33 mouse cellular contexts compared by ENCODE assay signal in genomic region chr4:136598268-136598876, GRCm38 (mm10). TPM values are rescaled to one million over a fixed set of nuclear protein-coding genes. Genes with fewer than 3 reads are reported as not detected.
A peak's percentile ranks its signal among the peaks of the same experiment; 100 is the strongest.
DNase-seq lines count a peak whose midpoint lies in the region; ATAC-seq and TF ChIP-seq lines count a peak whose summit lies in the region.
"Had no signal": no experiment of that assay in that cellular context is flagged by ENCODE, and none has a peak within 500 bp of the region (broad histone marks: within the 10 kb centered on the region; RNA-seq: fewer than 3 reads in every experiment).

No protein-coding gene starts in this region.

- intact Hi-C loops in gastrocnemius, postnatal 14 days (cut with DNase I; ENCODE audit: low total_unique reads) = no loop called here

- DNase-seq in 416B (ENCODE audit: low read depth) = peak; percentile 59
- peak; percentile 47 for DNase-seq in MEL (ENCODE audit: low read depth, low spot score)
- DNase-seq in layer of hippocampus, adult 18-20 months (ENCODE audit: low spot score in 2 of 2) = no peak
- no peak for DNase-seq in forebrain, postnatal 0 days
- no peak for DNase-seq in gastrocnemius, postnatal 14 days
- DNase-seq: cerebellum, adult 11 months; cerebellum, postnatal 14 days; gastrocnemius, adult 2 months; heart, adult 2 months; heart, postnatal 36 days; kidney, postnatal 4 days; liver, embryonic 13.5 days; lung, embryonic 14.5 days; lung, postnatal 36 days; right cerebral cortex, postnatal 25 days; thymus, adult 2 months had no signal

- TF ChIP-seq POLR2A in MEL (IDR thresholded peaks at IDR 0.05; ENCODE audit: control insufficient read depth in 1 of 2, insufficient read depth in 1 of 2, low read depth in 1 of 2, low read length in 2 of 2, poor library complexity in 1 of 2) = no peak
- TF ChIP-seq POLR2A in embryonic fibroblast, embryonic 13.5 days (IDR thresholded peaks at IDR 0.05; ENCODE audit: low read depth, low read length) = no peak

- TF ChIP-seq EP300 in MEL (IDR thresholded peaks at IDR 0.05; ENCODE audit: low read depth in 1 of 2, low read length in 2 of 2) = no peak

- H3K27me3 ChIP-seq in hindbrain, embryonic 15.5 days = no peaks in the 10 kb centered on the region
- H3K27me3 ChIP-seq in hindbrain, embryonic 16.5 days (replicated peaks; ENCODE audit: control insufficient read depth, insufficient read depth, low read length) = no peaks in the 10 kb centered on the region
- no peaks in the 10 kb centered on the region for H3K27me3 ChIP-seq in MEL (ENCODE audit: control insufficient read depth in 1 of 2, insufficient read depth in 2 of 2, low read length in 2 of 2)
- H3K27me3 ChIP-seq in forebrain, postnatal 0 days (ENCODE audit: insufficient read depth, low read length) = no peaks in the 10 kb centered on the region
- H3K27me3 ChIP-seq: kidney, embryonic 15.5 days; limb, embryonic 13.5 days; liver, embryonic 13.5 days had no signal

- 0 out of 2 replicates have a peak overlapping the region, but pooled peaks have one; percentile 3 for H3K4me2 ChIP-seq in hindbrain, embryonic 15.5 days
- H3K4me2 ChIP-seq in hindbrain, embryonic 16.5 days (ENCODE audit: low read length) = no peak overlapping the region
- no peak overlapping the region for H3K4me2 ChIP-seq in forebrain, postnatal 0 days (ENCODE audit: low read depth)
- H3K4me2 ChIP-seq: kidney, embryonic 15.5 days; limb, embryonic 13.5 days; liver, embryonic 13.5 days; lung, embryonic 14.5 days had no signal

- no peak for TF ChIP-seq RAD21 in MEL (IDR thresholded peaks at IDR 0.05; ENCODE audit: low read depth, low read length)

- no peak overlapping the region for H3K27ac ChIP-seq in hindbrain, embryonic 15.5 days (replicated peaks)
- no peak overlapping the region for H3K27ac ChIP-seq in hindbrain, embryonic 16.5 days (ENCODE audit: low read depth, low read length)
- H3K27ac ChIP-seq in MEL (ENCODE audit: control insufficient read depth, low read depth, low read length) = no peak overlapping the region
- peak overlapping the region; percentile 20; the same call in 1 of the 2 replicates for H3K27ac ChIP-seq in embryonic fibroblast, embryonic 13.5 days (ENCODE audit: insufficient read depth, low read length)
- H3K27ac ChIP-seq in forebrain, postnatal 0 days (ENCODE audit: low read depth, low read length) = no peak overlapping the region
- H3K27ac ChIP-seq: gastrocnemius, adult 2 months; heart, adult 2 months; hindbrain, postnatal 0 days; kidney, embryonic 15.5 days; limb, embryonic 13.5 days; liver, embryonic 13.5 days; midbrain, embryonic 10.5 days had no signal

- no peak overlapping the region for H3K4me3 ChIP-seq in hindbrain, embryonic 15.5 days
- no peak overlapping the region for H3K4me3 ChIP-seq in hindbrain, embryonic 16.5 days (ENCODE audit: low read length)
- no peak overlapping the region for H3K4me3 ChIP-seq in MEL (ENCODE audit: control insufficient read depth in 1 of 2, insufficient read depth in 1 of 2, low read depth in 2 of 2, low read length in 2 of 2)
- H3K4me3 ChIP-seq in embryonic fibroblast, embryonic 13.5 days (ENCODE audit: insufficient read depth, low read length) = no peak overlapping the region
- H3K4me3 ChIP-seq in forebrain, postnatal 0 days (ENCODE audit: low read depth, low read length) = no peak overlapping the region
- H3K4me3 ChIP-seq: gastrocnemius, adult 2 months; heart, adult 2 months; kidney, embryonic 15.5 days; limb, embryonic 13.5 days; liver, embryonic 13.5 days; midbrain, embryonic 10.5 days had no signal

- WGBS in hindbrain, embryonic 15.5 days = 94% methylated on average over 7 of the region's 7 CpGs
- WGBS in hindbrain, embryonic 16.5 days = 88% methylated on average over 7 of the region's 7 CpGs
- WGBS in forebrain, postnatal 0 days = 88% methylated on average over 7 of the region's 7 CpGs

- H3K36me3 ChIP-seq in hindbrain, embryonic 15.5 days = no peaks in the 10 kb centered on the region
- no peaks in the 10 kb centered on the region for H3K36me3 ChIP-seq in hindbrain, embryonic 16.5 days (ENCODE audit: control insufficient read depth, insufficient read depth, low read length)
- H3K36me3 ChIP-seq in MEL (ENCODE audit: control insufficient read depth in 1 of 2, insufficient read depth in 2 of 2, low read length in 2 of 2) = peaks cover 0 to 20% of the 10 kb centered on the region in 2 experiments; a peak in 2 of 4 replicates
- no peaks in the 10 kb centered on the region; the same call in 1 of the 2 replicates for H3K36me3 ChIP-seq in forebrain, postnatal 0 days (ENCODE audit: insufficient read depth)
- H3K36me3 ChIP-seq: kidney, embryonic 15.5 days; limb, embryonic 13.5 days; liver, embryonic 13.5 days had no signal

- peaks cover 52% of the 10 kb centered on the region for H3K4me1 ChIP-seq in hindbrain, embryonic 15.5 days (replicated peaks)
- peaks cover 18% of the 10 kb centered on the region for H3K4me1 ChIP-seq in hindbrain, embryonic 16.5 days (ENCODE audit: control insufficient read depth, insufficient read depth, low read depth, low read length)
- H3K4me1 ChIP-seq in MEL (ENCODE audit: control insufficient read depth in 1 of 2, insufficient read depth in 2 of 2, low read length in 2 of 2) = peaks cover 4 to 16% of the 10 kb centered on the region in 2 experiments
- H3K4me1 ChIP-seq in embryonic fibroblast, embryonic 13.5 days (ENCODE audit: control insufficient read depth, insufficient read depth, low read length) = 0 out of 2 replicates have a peak, but pooled peaks cover 8% of the 10 kb centered on the region
- H3K4me1 ChIP-seq in forebrain, postnatal 0 days (ENCODE audit: insufficient read depth) = peaks cover 18% of the 10 kb centered on the region

- TF ChIP-seq CTCF in MEL (IDR thresholded peaks at IDR 0.05 in 2 of 3, conservative IDR thresholded peaks at IDR 0.05 in 1 of 3; ENCODE audit: control insufficient read depth in 1 of 3, insufficient read depth in 1 of 3, low read depth in 2 of 3, low read length in 3 of 3, poor library complexity in 1 of 3, severe bottlenecking in 1 of 3) = no peak
- TF ChIP-seq CTCF in embryonic fibroblast, embryonic 13.5 days (IDR thresholded peaks at IDR 0.05; ENCODE audit: borderline replicate concordance, insufficient read depth, low read length) = no peak
- TF ChIP-seq CTCF in forebrain, postnatal 0 days (IDR thresholded peaks at IDR 0.05; ENCODE audit: low read depth) = no peak

- peaks cover 59% of the 10 kb centered on the region for H3K79me2 ChIP-seq in MEL (ENCODE audit: control insufficient read depth, insufficient read depth, low read length, poor library complexity)

- H3K9ac ChIP-seq in hindbrain, embryonic 15.5 days = no peak overlapping the region
- H3K9ac ChIP-seq in hindbrain, embryonic 16.5 days (ENCODE audit: low read depth, low read length) = no peak overlapping the region
- no peak overlapping the region for H3K9ac ChIP-seq in MEL (ENCODE audit: control insufficient read depth, low read depth, low read length, poor library complexity, severe bottlenecking)
- H3K9ac ChIP-seq in forebrain, postnatal 0 days = no peak overlapping the region
- H3K9ac ChIP-seq: kidney, embryonic 15.5 days; limb, embryonic 13.5 days; liver, embryonic 13.5 days; lung, embryonic 14.5 days had no signal

- ATAC-seq in hindbrain, embryonic 15.5 days (ENCODE audit: low FRiP score, low read depth) = no peak
- no peak for ATAC-seq in hindbrain, embryonic 16.5 days
- ATAC-seq in forebrain, postnatal 0 days = no peak
- ATAC-seq: forebrain, embryonic 16.5 days; hindbrain, postnatal 0 days; intestine, postnatal 0 days had no signal

- H3K9me3 ChIP-seq in hindbrain, embryonic 15.5 days = no peaks in the 10 kb centered on the region
- H3K9me3 ChIP-seq in hindbrain, embryonic 16.5 days (ENCODE audit: control insufficient read depth, low read length) = no peaks in the 10 kb centered on the region
- H3K9me3 ChIP-seq in MEL (replicated peaks; ENCODE audit: insufficient read depth, low read length) = no peaks in the 10 kb centered on the region
- H3K9me3 ChIP-seq in forebrain, postnatal 0 days (ENCODE audit: low read length) = no peaks in the 10 kb centered on the region
- H3K9me3 ChIP-seq: kidney, embryonic 15.5 days; limb, embryonic 13.5 days; liver, embryonic 13.5 days; midbrain, embryonic 10.5 days had no signal

RNA-seq across cellular contexts. Expression of gene Kdm1a, which starts 4.2 kb away (rescaled TPM):
- polyA plus RNA-seq in hindbrain, embryonic 15.5 days (2015; fragmentation: Nextera tagmentation; extraction: Ambion mirVana) = 59.5 and 64.7 TPM in 2 replicates
- polyA plus RNA-seq in hindbrain, embryonic 16.5 days (2015; fragmentation: Nextera tagmentation; extraction: Ambion mirVana) = 31.6 and 45.7 TPM in 2 replicates
- total RNA-seq in MEL (2012; rRNA removed) = 60.7 and 66.5 TPM in 2 replicates
- 10 to 100 TPM in 1 of 2 experiments, not detected in 1; 90.1 TPM for polyA plus RNA-seq in MEL (2012; ENCODE audit: insufficient read depth in 1 of 2, insufficient read length in 2 of 2, low read depth in 1 of 2, low replicate concordance in 2 of 2, missing spikeins in 1 of 2)
- polyA plus RNA-seq in embryonic fibroblast, embryonic 13.5 days (2011; ENCODE audit: insufficient read length, low read depth, missing spikeins) = 83.4 and 88.7 TPM in 2 replicates
- 10 to 100 TPM; 80.1 to 83.4 TPM for total RNA-seq in layer of hippocampus, adult 18-20 months (2021)
- 216 and 242 TPM in 2 replicates for total RNA-seq in forebrain, postnatal 0 days (2014; rRNA removed)
- 46.6 and 51.9 TPM in 2 replicates for polyA plus RNA-seq in forebrain, postnatal 0 days (2015; fragmentation: Nextera tagmentation; extraction: Ambion mirVana)
- 10 to 100 TPM; 20.4 to 21.0 TPM for total RNA-seq in gastrocnemius, postnatal 14 days (2021)

RNA-seq across cellular contexts. Expression of gene Tex46, which starts 11.9 kb away (rescaled TPM):
- not detected in 2 replicates for polyA plus RNA-seq in hindbrain, embryonic 15.5 days (2015; fragmentation: Nextera tagmentation; extraction: Ambion mirVana)
- polyA plus RNA-seq in hindbrain, embryonic 16.5 days (2015; fragmentation: Nextera tagmentation; extraction: Ambion mirVana) = not detected in 2 replicates
- not detected in 2 replicates for total RNA-seq in MEL (2012; rRNA removed)
- not detected for polyA plus RNA-seq in MEL (2012; ENCODE audit: insufficient read depth in 1 of 2, insufficient read length in 2 of 2, low read depth in 1 of 2, low replicate concordance in 2 of 2, missing spikeins in 1 of 2)
- polyA plus RNA-seq in embryonic fibroblast, embryonic 13.5 days (2011; ENCODE audit: insufficient read length, low read depth, missing spikeins) = not detected in 2 replicates
- not detected for total RNA-seq in layer of hippocampus, adult 18-20 months (2021)
- total RNA-seq in forebrain, postnatal 0 days (2014; rRNA removed) = not detected in 2 replicates
- polyA plus RNA-seq in forebrain, postnatal 0 days (2015; fragmentation: Nextera tagmentation; extraction: Ambion mirVana) = not detected in 2 replicates
- total RNA-seq in gastrocnemius, postnatal 14 days (2021) = not detected
- total RNA-seq: adrenal gland, adult 18-20 months; gastrocnemius, adult 2 months; heart, adult 2 months; heart, postnatal 36 days; hindbrain, postnatal 0 days; layer of hippocampus, postnatal 25 days; left cerebral cortex, postnatal 10 days; neutrophil, adult 5-6 weeks had no signal
- polyA plus RNA-seq: brain, embryonic 14.5 days; embryonic facial prominence, embryonic 14.5 days; forebrain, embryonic 16.5 days; heart, adult 2 months; heart, embryonic 14.5 days; hindbrain, postnatal 0 days; intestine, postnatal 0 days; kidney, embryonic 15.5 days; limb, embryonic 13.5 days; liver, embryonic 13.5 days; lung, embryonic 14.5 days; midbrain, embryonic 10.5 days; stomach, embryonic 16.5 days; thymus, adult 2 months had no signal

RNA-seq across cellular contexts. Expression of gene Lactbl1, which starts 24.0 kb away (rescaled TPM):
- polyA plus RNA-seq in hindbrain, embryonic 15.5 days (2015; fragmentation: Nextera tagmentation; extraction: Ambion mirVana) = 0.06 and 0.17 TPM in 2 replicates
- polyA plus RNA-seq in hindbrain, embryonic 16.5 days (2015; fragmentation: Nextera tagmentation; extraction: Ambion mirVana) = 0.05 and 0.06 TPM in 2 replicates
- not detected in 2 replicates for total RNA-seq in MEL (2012; rRNA removed)
- polyA plus RNA-seq in MEL (2012; ENCODE audit: insufficient read depth in 1 of 2, insufficient read length in 2 of 2, low read depth in 1 of 2, low replicate concordance in 2 of 2, missing spikeins in 1 of 2) = not detected
- polyA plus RNA-seq in embryonic fibroblast, embryonic 13.5 days (2011; ENCODE audit: insufficient read length, low read depth, missing spikeins) = not detected in 2 replicates
- not detected for total RNA-seq in layer of hippocampus, adult 18-20 months (2021)
- 0.15 and 0.24 TPM in 2 replicates for total RNA-seq in forebrain, postnatal 0 days (2014; rRNA removed)
- polyA plus RNA-seq in forebrain, postnatal 0 days (2015; fragmentation: Nextera tagmentation; extraction: Ambion mirVana) = 0.05 and 0.10 TPM in 2 replicates
- total RNA-seq in gastrocnemius, postnatal 14 days (2021) = not detected
- total RNA-seq: adrenal gland, adult 18-20 months; gastrocnemius, adult 2 months; heart, adult 2 months; heart, postnatal 36 days; neutrophil, adult 5-6 weeks had no signal
- polyA plus RNA-seq: embryonic facial prominence, embryonic 14.5 days; heart, embryonic 14.5 days; intestine, postnatal 0 days; kidney, embryonic 15.5 days; liver, embryonic 13.5 days; lung, embryonic 14.5 days; midbrain, embryonic 10.5 days; stomach, embryonic 16.5 days had no signal

Comparison
In these comparisons a context has a peak if more than half of its experiments do, and no peak if none do; other contexts are left out.
1. DNase-seq: peak in 416B (single experiment) and MEL (single experiment); none in layer of hippocampus, adult 18-20 months (0 of 2), forebrain, postnatal 0 days (single experiment) and gastrocnemius, postnatal 14 days (single experiment).